Mouse (Mus musculus): ENCODE data around the gene Ppp1r18. TPM values are rescaled to one million over a fixed set of nuclear protein-coding genes. Genes with fewer than 3 reads are reported as not detected.
A peak's percentile ranks its signal among the peaks of the same experiment; 100 is the strongest.

Gene Ppp1r18
- 26.1 and 28.9 TPM in 2 replicates for polyA plus RNA-seq (2016; fragmentation: Nextera tagmentation; extraction: Ambion mirVana)

DNA sequence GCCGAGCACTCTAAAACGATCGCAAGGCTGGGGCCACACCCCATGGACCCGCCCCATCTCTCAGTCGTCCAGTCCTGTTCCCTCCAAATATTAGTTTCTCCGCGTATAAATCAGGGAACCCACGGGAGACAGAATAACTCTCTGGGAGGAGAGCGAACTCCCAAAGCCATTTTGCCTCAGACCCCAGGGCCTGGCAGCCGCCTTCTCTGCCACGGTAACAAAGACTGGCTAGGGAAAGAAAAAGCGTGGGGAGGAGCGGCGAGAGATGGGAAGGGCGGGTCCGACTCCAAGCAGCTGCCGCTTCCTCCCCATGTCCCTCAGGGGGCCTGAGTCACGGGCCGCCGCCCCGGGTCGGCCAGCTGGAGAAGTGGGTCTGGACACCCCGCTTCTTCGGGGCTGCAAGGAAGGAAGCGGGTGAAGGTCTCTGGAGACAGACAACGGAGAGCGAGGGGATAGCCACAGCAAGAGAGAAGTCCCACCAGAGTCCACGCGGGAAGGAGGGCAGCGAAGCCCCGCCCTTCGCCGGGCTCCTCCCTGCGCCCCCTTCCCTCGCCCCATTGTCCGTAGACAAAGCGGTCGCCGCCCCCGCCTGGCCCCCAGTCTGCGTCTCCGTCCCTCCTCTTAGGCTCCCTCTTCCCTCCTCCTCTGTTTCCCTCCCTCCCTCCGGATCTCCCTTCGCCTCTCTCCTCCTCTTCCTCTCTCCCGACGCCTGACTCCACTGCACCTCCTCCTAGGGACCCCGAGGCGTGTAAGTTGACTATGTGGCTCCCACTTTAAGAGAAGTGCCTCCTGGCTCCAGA, at the start of gene Ppp1r18:
TSS of gene Ppp1r18 (plus strand) at position 113 of the 800 bp plus-strand sequence.
- WGBS: under 1% methylated on average over 48 of the region's 48 CpGs
- H3K27ac ChIP-seq: peak within 1 kb of the TSS; percentile 98

DNA sequence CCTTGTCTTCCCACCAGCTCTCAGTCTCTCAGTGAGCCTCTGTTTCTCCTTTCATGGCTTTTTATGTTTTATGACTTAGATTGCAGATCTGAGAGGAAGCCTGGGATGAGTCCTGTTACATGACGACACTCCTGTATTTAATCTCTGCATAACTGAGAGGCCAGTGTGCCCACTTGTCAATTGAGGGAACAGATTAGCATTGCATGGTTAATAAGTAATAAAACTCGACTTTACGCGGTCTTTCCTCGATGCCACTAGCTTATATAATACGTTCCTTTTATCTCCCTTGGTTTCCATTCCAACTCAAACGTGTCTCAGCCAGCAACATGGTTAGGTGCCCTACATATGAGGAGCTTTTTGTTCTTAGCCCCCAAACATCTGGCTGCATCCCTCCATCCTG, 49.6 kb upstream of the Ppp1r18 start:
- Histone ChIP-seq H3K27ac (no peak overlapping the region), H3K4me1 (peaks cover 33% of the 10 kb centered on the region), H3K4me3 (no peak overlapping the region), H3K27me3 (no peaks in the 10 kb centered on the region), H3K9me3 (no peaks in the 10 kb centered on the region), H3K9ac (no peak overlapping the region), H3K4me2 (replicated peaks) (no peak overlapping the region), H3K36me3 (no peaks in the 10 kb centered on the region)
- WGBS: 63% methylated on average over 7 of the region's 7 CpGs
- no peak for ATAC-seq (ENCODE audit: insufficient number of reproducible peaks, insufficient read depth, low FRiP score, low TSS enrichment)

More for the DNA sequence above, at the start of gene Ppp1r18:
- Histone ChIP-seq H3K9me3 (no peaks in the 10 kb centered on the region), H3K4me2 (replicated peaks) (peak within 1 kb of the TSS; percentile 96), H3K4me1 (peaks cover 50% of the 10 kb centered on the region), H3K27me3 (no peaks in the 10 kb centered on the region), H3K36me3 (peaks cover 3% of the 10 kb centered on the region; the same call in 1 of the 2 replicates), H3K4me3 (peak within 1 kb of the TSS; percentile 73), H3K9ac (peak within 1 kb of the TSS; percentile 68)
- ATAC-seq (ENCODE audit: insufficient number of reproducible peaks, insufficient read depth, low FRiP score, low TSS enrichment): peak; percentile 70

DNA sequence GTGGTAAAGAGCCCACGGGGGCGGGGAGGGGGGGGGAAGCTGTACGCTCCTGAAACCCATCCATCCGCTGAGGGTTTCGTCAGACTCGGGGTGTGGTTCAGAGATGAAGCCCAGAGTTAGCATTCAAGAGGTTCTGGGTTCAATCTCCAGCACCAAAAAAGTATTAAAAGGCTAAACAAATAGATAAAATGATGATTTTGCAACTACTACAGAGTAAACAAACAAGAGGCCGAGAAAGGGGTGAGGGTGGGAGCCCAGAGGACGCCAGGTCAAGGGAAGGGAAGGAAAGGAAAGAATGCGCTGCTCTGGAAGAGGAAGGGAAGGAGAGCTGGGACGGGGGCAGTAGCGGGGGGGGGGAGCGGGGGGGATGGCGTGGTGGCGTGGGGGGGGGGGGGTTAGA, 48.7 kb upstream of the Ppp1r18 start:
- Histone ChIP-seq H3K4me2 (replicated peaks) (peak overlapping the region; percentile 20), H3K27me3 (no peaks in the 10 kb centered on the region), H3K36me3 (no peaks in the 10 kb centered on the region), H3K4me3 (no peak overlapping the region), H3K27ac (no peak overlapping the region), H3K9me3 (no peaks in the 10 kb centered on the region), H3K9ac (no peak overlapping the region), H3K4me1 (peaks cover 33% of the 10 kb centered on the region)
- ATAC-seq (ENCODE audit: insufficient number of reproducible peaks, insufficient read depth, low FRiP score, low TSS enrichment): no peak
- WGBS: 39% methylated on average over 8 of the region's 14 CpGs

DNA sequence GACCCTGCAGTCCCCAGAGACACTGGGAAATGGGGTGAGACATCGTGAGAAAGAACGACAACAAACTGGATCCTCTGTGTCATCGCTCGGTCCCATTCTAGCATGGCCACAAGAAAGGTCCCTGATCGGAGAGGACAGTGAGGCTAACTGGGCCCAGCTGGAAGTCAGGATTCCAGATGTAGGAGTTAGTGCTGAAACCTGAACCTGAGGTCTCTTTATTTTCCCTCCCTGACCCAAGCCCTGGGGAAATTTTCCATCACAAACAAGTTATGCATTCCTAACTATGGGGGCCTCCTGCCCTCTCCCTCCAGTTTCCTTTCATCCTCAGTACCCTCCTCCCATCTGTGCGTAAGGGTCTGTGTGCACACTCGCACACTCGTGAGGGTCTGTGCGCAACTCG, 48.2 kb upstream of the Ppp1r18 start:
- H3K27ac ChIP-seq: peak overlapping the region; percentile 18; the same call in 1 of the 2 replicates
- WGBS: 15% methylated on average over 10 of the region's 10 CpGs
- peak overlapping the region; percentile 20 for H3K4me2 ChIP-seq (replicated peaks)
- H3K9ac ChIP-seq: no peak overlapping the region
- H3K36me3 ChIP-seq: no peaks in the 10 kb centered on the region
- no peak for ATAC-seq (ENCODE audit: insufficient number of reproducible peaks, insufficient read depth, low FRiP score, low TSS enrichment)
- H3K9me3 ChIP-seq: no peaks in the 10 kb centered on the region
- H3K4me1 ChIP-seq: peaks cover 32% of the 10 kb centered on the region
- no peaks in the 10 kb centered on the region for H3K27me3 ChIP-seq
- H3K4me3 ChIP-seq: no peak overlapping the region

DNA sequence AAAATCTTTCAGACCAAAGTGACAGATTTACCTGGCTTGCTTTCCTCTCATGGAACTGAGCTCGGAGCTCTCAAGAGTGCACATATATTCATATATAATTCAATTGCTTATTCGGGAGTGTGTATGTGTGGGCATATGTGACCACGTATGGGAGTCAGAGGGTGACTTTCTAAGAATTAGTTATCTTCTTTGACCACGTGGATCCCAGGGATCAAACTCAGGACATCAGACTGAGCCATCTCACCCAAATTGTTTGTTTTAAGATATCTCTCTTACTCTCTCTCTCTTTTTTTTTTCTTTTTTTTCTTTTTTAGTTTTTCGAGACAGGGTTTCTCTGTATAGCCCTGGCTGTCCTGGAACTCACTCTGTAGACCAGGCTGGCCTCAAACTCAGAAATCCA, 45.3 kb upstream of the Ppp1r18 start:
- 86% methylated on average over 5 of the region's 5 CpGs for WGBS
- no peak for ATAC-seq (ENCODE audit: insufficient number of reproducible peaks, insufficient read depth, low FRiP score, low TSS enrichment)
- peaks cover 25% of the 10 kb centered on the region for H3K4me1 ChIP-seq

DNA sequence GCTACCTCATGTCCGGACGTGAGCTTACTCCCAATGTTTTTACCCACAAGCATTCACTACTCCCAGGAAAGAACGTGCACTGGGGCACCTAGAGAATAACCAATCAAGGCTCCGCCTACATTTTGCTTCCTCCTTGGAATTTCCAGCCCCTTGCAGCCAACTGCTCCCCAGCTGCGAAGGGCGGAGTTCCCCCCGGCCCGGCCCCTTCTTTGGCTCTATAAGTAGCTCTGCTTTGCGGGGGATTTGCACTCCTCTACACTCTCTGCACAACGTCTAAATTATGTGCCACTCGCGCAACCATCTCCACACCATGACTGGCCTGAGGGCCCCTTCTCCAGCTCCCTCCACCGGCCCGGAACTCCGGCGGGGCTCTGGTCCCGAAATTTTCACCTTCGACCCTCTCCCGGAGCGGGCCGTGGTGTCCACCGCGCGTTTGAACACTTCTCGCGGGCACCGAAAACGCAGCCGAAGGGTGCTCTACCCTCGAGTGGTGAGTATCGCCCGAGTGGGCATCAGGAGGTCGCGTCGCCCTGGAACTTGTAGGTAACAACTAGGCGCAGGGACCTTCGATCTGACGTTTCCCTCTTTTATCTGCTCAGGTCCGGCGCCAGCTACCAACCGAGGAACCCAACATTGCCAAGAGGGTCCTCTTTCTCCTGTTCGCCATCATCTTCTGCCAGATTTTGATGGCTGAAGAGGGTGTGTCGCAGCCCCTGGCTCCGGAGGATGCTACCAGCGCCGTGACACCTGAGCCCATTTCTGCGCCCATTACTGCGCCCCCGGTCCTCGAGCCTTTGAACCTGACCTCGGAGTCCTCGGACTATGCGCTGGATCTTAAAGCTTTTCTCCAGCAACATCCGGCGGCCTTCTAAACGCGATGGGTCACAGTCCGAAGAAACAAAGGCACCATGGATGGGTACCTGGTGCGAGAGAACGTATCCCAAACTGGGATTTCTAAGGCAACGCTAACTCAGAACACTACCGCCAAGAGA, 43.7 kb upstream of the Ppp1r18 start, which contains the start of gene Ier3:
TSS of gene Ier3 (plus strand) at position 246 of the 992 bp plus-strand sequence.
- WGBS: under 1% methylated on average over 62 of the region's 62 CpGs
- peak within 1 kb of the TSS; percentile 93 for H3K4me2 ChIP-seq (replicated peaks)
- H3K27ac ChIP-seq: no peak within 1 kb of the TSS

More for the DNA sequence above, 45.3 kb upstream of the Ppp1r18 start:
- Histone ChIP-seq H3K36me3 (0 out of 2 replicates have a peak, but pooled peaks cover 2% of the 10 kb centered on the region), H3K4me3 (no peak overlapping the region), H3K4me2 (replicated peaks) (no peak overlapping the region), H3K27ac (no peak overlapping the region), H3K9me3 (no peaks in the 10 kb centered on the region), H3K9ac (no peak overlapping the region), H3K27me3 (no peaks in the 10 kb centered on the region)

DNA sequence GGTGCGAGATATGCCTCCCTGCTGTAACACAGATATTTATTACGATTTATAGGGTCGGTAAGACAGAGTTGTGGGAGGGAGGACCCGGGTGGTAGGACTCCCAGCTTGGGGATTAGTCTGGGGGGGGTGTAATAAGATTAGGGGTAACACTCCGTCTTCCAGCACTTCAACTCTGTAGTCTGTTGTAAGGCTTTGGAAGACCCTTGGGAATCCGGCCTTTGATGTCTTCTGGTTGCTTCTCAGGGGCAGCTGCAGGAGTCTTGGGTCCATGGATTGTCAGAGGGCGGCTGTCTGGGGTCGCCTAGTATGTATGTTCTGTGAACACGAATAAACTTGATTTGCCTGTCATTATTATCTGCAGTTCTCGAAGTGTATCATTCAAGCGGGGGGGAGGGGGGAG, 42.8 kb upstream of the Ppp1r18 start:
- H3K9me3 ChIP-seq: no peaks in the 10 kb centered on the region
- no peaks in the 10 kb centered on the region for H3K27me3 ChIP-seq
- H3K27ac ChIP-seq: no peak overlapping the region
- ATAC-seq (ENCODE audit: insufficient number of reproducible peaks, insufficient read depth, low FRiP score, low TSS enrichment): peak; percentile 2; the same call in 1 of the 2 replicates
- peak overlapping the region; percentile 67; the same call in 1 of the 2 replicates for H3K9ac ChIP-seq
- peaks cover 22% of the 10 kb centered on the region for H3K36me3 ChIP-seq
- H3K4me2 ChIP-seq (replicated peaks): peak overlapping the region; percentile 93
- peak overlapping the region; percentile 60 for H3K4me3 ChIP-seq
- H3K4me1 ChIP-seq: peaks cover 9% of the 10 kb centered on the region
- WGBS: 5% methylated on average over 11 of the region's 11 CpGs

More for the DNA sequence above, 43.7 kb upstream of the Ppp1r18 start, which contains the start of gene Ier3:
- Histone ChIP-seq H3K9me3 (no peaks in the 10 kb centered on the region), H3K36me3 (peaks cover 14% of the 10 kb centered on the region), H3K9ac (peak within 1 kb of the TSS; percentile 67), H3K27me3 (no peaks in the 10 kb centered on the region), H3K4me1 (peaks cover 18% of the 10 kb centered on the region), H3K4me3 (peak within 1 kb of the TSS; percentile 60)
- peak; percentile 45; the same call in 1 of the 2 replicates for ATAC-seq (ENCODE audit: insufficient number of reproducible peaks, insufficient read depth, low FRiP score, low TSS enrichment)

DNA sequence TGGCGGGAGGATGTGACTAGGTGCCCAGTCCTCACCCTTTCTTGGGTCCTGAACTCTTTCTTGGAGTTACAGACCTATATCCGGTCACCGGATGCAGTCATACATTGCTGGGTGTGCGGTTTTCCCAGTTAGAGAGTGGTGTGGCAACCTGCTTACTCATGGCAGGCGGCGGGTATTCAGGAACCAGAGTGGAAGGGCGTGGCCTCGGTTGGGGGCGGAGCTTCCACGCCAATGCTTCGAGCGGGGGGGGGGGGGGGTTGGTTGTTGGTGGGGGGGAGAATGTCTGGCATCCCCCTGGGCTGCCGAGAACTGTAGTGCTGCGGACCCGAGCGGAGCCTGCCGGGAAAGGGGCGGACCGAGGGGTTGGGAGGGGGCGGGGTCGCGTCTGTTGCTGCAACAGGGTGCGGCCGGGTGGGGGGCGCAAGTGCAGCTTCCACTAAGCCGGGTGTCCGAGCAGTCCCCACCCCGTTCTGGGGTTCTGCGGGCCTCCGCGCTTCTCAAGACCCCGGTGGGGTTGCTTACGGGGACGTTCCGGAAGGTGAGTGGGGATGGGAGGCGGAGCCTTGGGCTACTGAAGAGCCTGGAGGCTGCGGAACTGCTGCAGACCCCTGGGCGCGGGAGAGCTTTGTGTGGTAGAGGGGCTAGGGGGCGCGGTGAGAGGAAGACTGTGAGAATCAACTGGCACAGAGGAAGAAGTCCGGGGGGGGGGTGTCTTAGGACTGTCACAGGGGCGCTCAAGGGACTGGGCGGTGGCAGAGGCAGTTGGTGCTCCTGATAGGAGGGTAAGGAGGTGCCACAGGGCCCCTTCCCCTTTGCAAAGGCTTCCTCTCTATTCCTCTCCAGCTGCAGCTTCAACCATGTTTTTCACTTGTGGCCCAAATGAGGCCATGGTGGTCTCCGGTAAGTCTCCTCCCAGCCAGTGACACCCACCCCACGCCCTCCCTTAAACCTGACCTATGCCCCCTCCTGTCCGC, 42.1 kb upstream of the Ppp1r18 start, which contains the start of gene Flot1:
TSS of gene Flot1 (plus strand) at position 267 of the 974 bp plus-strand sequence.
- H3K27ac ChIP-seq: peak within 1 kb of the TSS; percentile 84
- 1% methylated on average over 40 of the region's 47 CpGs for WGBS
- H3K27me3 ChIP-seq: no peaks in the 10 kb centered on the region
- peak within 1 kb of the TSS; percentile 74 for H3K9ac ChIP-seq
- no peaks in the 10 kb centered on the region for H3K9me3 ChIP-seq
- peaks cover 9% of the 10 kb centered on the region for H3K4me1 ChIP-seq
- peak within 1 kb of the TSS; percentile 60 for H3K4me3 ChIP-seq
- H3K4me2 ChIP-seq (replicated peaks): peak within 1 kb of the TSS; percentile 93
- H3K36me3 ChIP-seq: peaks cover 28% of the 10 kb centered on the region
- ATAC-seq (ENCODE audit: insufficient number of reproducible peaks, insufficient read depth, low FRiP score, low TSS enrichment): peak; percentile 87

DNA sequence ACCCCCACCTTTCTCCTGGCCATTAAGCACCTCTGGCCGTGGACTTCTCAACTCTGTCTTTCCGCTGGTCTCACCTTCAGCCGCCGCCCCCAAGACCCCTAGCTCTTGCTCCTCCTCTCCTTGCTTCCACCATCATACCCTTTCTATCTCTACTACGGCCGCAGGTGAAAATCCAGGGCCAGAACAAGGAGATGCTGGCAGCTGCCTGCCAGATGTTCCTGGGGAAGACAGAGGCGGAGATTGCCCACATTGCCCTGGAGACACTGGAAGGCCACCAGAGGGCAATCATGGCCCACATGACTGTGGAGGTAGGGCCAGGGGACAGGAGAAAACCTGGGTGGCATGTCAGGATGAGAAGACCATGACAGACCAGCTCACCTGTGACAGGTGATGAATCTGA, 41.0 kb upstream of the Ppp1r18 start:
- no peaks in the 10 kb centered on the region for H3K27me3 ChIP-seq
- no peak overlapping the region for H3K27ac ChIP-seq
- no peak overlapping the region; the same call in 1 of the 2 replicates for H3K9ac ChIP-seq
- H3K36me3 ChIP-seq: peaks cover 28% of the 10 kb centered on the region
- H3K4me2 ChIP-seq (replicated peaks): peak overlapping the region; percentile 93
- peaks cover 9% of the 10 kb centered on the region for H3K4me1 ChIP-seq
- H3K4me3 ChIP-seq: no peak overlapping the region
- ATAC-seq (ENCODE audit: insufficient number of reproducible peaks, insufficient read depth, low FRiP score, low TSS enrichment): no peak
- WGBS: 49% methylated on average over 7 of the region's 7 CpGs
- H3K9me3 ChIP-seq: no peaks in the 10 kb centered on the region

DNA sequence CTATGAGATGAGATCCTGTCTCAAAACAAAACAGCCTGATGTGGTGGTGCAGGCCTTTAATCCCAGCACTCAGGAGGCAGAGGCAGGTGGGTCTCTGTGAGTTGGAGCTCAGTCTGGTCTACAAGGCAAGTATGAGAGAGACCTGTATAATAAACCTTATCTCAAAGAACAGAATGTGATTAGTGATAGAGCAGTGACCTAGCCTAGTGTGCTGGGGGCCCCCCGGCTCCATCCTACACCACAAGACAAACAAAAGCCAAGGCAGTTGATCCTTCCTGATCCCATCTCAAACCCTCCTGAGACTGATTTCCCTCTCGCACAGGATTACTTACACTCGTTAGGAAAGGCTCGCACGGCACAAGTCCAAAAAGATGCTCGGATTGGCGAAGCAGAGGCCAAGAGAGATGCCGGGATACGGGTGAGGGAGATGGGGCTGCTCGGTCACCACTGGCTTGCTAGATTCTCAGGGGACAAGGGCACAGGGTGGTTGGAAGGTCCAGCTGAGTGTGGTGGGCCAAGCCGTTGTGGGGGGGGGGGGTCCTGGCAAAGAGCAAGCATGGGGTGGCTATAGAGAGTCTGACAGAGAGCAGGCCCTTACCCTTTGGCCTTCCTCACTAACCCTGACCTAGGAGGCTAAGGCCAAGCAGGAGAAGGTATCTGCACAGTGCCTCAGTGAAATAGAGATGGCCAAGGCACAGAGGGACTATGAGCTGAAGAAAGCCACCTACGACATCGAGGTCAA, 40.1 kb upstream of the Ppp1r18 start:
- Histone ChIP-seq H3K36me3 (peaks cover 28% of the 10 kb centered on the region), H3K4me3 (no peak overlapping the region), H3K4me2 (replicated peaks) (no peak overlapping the region), H3K9me3 (no peaks in the 10 kb centered on the region), H3K9ac (no peak overlapping the region), H3K27me3 (no peaks in the 10 kb centered on the region), H3K4me1 (peaks cover 15% of the 10 kb centered on the region), H3K27ac (no peak overlapping the region)
- ATAC-seq (ENCODE audit: insufficient number of reproducible peaks, insufficient read depth, low FRiP score, low TSS enrichment): no peak
- WGBS: 91% methylated on average over 13 of the region's 13 CpGs
